Mouse (Mus musculus): ENCODE data around the gene Sinhcaf. TPM values are rescaled to one million over a fixed set of nuclear protein-coding genes. Genes with fewer than 3 reads are reported as not detected.
"Not testable (repeated sequence)": the region's sequence is repeated elsewhere in the genome, so short reads cannot be mapped to it uniquely, and the experiment has no call there.

Gene Sinhcaf
- polyA plus RNA-seq, 1 experiment from 2014 or later: 141 TPM

DNA sequence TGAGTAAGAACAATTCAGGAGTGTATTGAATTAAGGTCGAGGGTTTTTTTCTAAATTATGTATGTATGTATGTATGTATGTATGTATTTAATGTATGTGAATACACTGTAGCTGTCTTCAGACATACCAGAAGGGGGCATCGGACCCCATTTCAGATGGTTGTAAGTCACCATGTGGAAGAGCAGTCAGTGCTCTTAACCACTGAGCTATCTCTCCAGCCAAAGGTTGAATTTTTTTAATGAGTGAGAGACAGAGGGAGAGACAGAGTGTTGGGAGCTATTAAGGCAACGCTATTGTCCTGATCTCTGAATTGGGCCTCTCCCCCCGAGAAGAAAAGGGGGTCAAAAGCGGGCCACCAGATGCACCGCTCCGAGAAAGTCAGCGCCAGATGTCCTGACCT lies 34.4 kb downstream of the Sinhcaf start:
- not testable (repeated sequence) for H3K4me2 ChIP-seq (replicated peaks); H3K27me3 ChIP-seq; H3K4me3 ChIP-seq (replicated peaks); H3K36me3 ChIP-seq; H3K27ac ChIP-seq; ATAC-seq; H3K9me3 ChIP-seq; H3K4me1 ChIP-seq (replicated peaks); H3K9ac ChIP-seq (replicated peaks)
- 82% methylated on average over 8 of the region's 8 CpGs for WGBS

DNA sequence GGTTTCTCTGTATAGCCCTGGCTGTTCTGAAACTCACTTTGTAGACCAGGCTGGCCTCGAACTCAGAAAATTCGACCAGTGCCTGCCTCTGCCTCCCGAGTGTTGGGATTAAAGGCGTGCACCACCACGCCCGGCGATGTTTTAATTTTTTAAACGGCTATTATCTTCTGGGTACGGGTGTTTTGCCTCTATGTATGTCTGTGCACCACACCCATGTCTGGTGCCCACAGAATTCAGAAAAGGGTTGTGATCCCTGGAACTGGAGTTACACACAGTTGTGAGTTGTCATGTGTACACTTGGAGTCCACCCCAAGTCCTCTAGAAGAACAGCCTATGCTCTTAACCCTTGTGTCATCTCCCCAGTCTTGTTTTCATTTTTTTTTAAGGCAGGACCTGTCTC lies 39.3 kb downstream of the Sinhcaf start:
- Histone ChIP-seq H3K9ac (replicated peaks) (no peak overlapping the region), H3K4me3 (replicated peaks) (no peak overlapping the region)
- 93% methylated on average over 9 of the region's 9 CpGs for WGBS

DNA sequence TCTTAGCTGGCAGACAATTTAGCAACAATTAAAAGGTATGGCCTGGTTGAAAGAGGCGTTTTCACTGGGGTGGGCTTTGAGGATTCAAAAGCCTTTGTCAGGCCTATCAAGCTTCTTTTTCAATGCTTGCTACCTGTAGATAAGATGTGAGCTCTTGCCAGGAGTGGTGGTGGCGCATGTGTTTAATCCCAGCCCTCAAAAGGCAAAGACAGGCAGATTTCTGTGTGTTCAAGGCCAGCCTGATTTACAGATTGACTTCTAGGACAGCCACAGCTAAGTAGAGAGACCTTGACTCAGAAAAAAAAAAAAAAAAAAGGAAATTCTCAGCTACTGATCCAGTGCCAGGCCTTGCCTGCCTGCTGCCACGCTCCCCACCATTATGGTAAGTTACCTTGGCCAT lies 43.5 kb downstream of the Sinhcaf start:
- Histone ChIP-seq H3K27me3 (no peaks in the 10 kb centered on the region), H3K4me3 (replicated peaks) (no peak overlapping the region), H3K4me2 (replicated peaks) (no peak overlapping the region), H3K36me3 (no peaks in the 10 kb centered on the region), H3K9ac (replicated peaks) (no peak overlapping the region), H3K27ac (no peak overlapping the region), H3K4me1 (replicated peaks) (no peaks in the 10 kb centered on the region), H3K9me3 (no peaks in the 10 kb centered on the region)
- ATAC-seq: no peak
- WGBS: 73% methylated on average over 3 of the region's 3 CpGs

More for the DNA sequence above, 39.3 kb downstream of the Sinhcaf start:
- Histone ChIP-seq H3K27ac (no peak overlapping the region), H3K4me2 (replicated peaks) (no peak overlapping the region), H3K9me3 (no peaks in the 10 kb centered on the region), H3K4me1 (replicated peaks) (no peaks in the 10 kb centered on the region), H3K36me3 (no peaks in the 10 kb centered on the region), H3K27me3 (no peaks in the 10 kb centered on the region)
- no peak for ATAC-seq

DNA sequence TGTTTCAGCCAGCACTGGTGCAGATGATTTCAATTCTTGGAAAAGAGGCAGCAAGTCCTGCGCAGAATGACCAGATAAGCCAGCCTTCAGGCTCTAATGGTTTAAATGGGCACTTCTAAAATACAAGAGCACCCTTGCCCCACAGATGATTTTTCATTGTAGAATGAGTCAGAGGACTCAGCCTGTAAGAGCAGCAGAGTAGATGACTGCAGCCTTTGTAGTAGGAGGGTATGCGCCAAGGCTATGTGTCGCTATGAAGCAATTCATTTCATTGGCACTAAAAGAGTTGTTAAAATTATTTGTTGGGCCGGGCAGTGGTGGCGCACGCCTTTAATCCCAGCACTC lies 49.8 kb downstream of the Sinhcaf start:
- peak overlapping the region; percentile 79 for H3K9ac ChIP-seq (replicated peaks)
- no peaks in the 10 kb centered on the region for H3K9me3 ChIP-seq
- 57% methylated on average over 6 of the region's 6 CpGs for WGBS
- no peaks in the 10 kb centered on the region for H3K36me3 ChIP-seq
- H3K4me3 ChIP-seq (replicated peaks): peak overlapping the region; percentile 77
- H3K27me3 ChIP-seq: no peaks in the 10 kb centered on the region
- peak overlapping the region; percentile 90 for H3K4me2 ChIP-seq (replicated peaks)
- peak overlapping the region; percentile 92 for H3K27ac ChIP-seq
- peaks cover 10% of the 10 kb centered on the region for H3K4me1 ChIP-seq (replicated peaks)
- peak; percentile 59 for ATAC-seq

DNA sequence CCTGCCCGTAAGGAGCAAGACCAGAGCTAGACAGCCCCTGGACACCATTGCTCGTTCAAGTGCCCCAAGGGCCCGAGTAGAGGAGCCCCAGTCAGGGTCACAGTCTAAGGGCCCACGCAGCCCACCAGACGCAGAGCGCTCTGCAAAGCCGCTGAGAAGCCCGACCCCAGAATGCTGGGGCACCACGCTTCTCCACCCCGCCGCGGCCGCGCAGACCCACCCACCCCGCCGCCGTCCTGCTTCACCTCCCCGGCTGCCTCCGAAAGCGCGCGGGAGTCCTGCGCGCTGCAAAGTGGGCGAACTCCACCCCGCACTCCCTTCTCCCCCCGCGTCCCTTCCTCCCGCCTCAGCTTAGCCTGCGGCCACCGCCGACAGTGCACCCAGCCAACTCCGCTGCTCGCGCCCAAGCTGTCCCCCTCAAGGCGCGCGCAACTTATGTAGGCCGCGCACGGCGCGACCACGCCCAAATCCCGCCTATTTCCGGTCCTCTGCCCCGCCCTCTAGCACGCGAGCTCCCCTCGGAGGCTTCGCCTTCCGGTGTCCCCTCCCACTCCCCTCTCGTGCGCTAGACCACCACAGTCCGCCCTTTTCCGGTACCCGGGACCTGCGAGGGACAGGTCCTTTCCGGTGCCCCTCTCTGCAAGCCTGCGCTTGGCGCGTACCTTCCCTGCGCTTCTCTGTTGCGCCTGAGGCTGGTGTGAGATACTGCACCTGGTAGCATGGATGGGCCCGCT lies 50.3 kb downstream of the Sinhcaf start, which contains the start of gene Caprin2:
TSS of gene Caprin2 (minus strand) at position 465 of the 734 bp plus-strand sequence.
- peaks cover 10% of the 10 kb centered on the region for H3K4me1 ChIP-seq (replicated peaks)
- no peaks in the 10 kb centered on the region for H3K9me3 ChIP-seq
- under 1% methylated on average over 65 of the region's 65 CpGs for WGBS
- H3K9ac ChIP-seq (replicated peaks): peak within 1 kb of the TSS; percentile 83
- peak; percentile 99 for ATAC-seq
- no peaks in the 10 kb centered on the region for H3K36me3 ChIP-seq
- H3K4me3 ChIP-seq (replicated peaks): peak within 1 kb of the TSS; percentile 77
- H3K4me2 ChIP-seq (replicated peaks): peak within 1 kb of the TSS; percentile 90
- H3K27me3 ChIP-seq: no peaks in the 10 kb centered on the region
- H3K27ac ChIP-seq: peak within 1 kb of the TSS; percentile 92

DNA sequence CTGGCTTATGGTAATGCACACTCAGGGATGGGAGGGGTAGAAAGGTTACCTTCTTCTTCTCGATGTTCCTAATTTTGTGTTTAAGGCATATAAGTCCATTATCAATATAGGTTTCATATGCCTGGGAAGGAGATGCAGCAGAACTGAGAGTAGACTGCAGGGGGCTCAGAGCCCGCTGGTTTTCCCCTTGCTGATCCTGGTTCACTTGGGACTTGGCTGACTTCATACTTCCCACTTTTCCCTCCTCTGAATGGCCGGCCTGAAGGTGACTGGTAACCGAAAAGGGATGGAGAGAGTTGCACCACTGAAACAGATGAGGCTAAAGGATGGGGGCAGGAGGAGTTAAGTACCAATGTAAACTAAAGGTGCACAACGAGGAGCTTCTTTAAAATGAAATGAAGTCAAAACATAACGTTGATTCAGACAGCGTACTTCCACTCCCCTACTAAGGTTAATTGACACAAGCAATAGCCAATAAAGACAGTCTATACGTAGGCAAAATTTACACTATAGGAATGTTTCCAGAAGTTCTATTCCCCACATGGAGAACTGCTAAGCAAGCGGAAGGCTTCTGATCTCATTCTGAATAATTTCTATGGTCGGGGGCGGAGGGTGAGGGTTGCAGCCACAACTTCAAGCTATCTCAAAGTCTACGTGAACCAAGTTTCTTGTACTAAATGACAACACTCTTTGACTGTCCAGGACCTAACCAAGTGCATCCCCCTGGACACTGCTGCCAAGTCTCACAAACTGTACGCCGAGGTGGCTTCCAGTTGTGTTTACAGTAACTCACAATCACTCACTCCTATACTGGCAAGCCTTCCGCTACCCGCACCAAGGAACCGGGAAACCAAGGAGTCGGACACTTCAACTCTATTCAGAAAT lies 51.1 kb downstream of the Sinhcaf start:
- Histone ChIP-seq H3K9ac (replicated peaks) (peak overlapping the region; percentile 83), H3K36me3 (no peaks in the 10 kb centered on the region), H3K27ac (peak overlapping the region; percentile 92; the same call in 1 of the 2 replicates), H3K4me3 (replicated peaks) (peak overlapping the region; percentile 77), H3K4me1 (replicated peaks) (peaks cover 10% of the 10 kb centered on the region), H3K27me3 (no peaks in the 10 kb centered on the region), H3K4me2 (replicated peaks) (peak overlapping the region; percentile 90), H3K9me3 (no peaks in the 10 kb centered on the region)
- 16% methylated on average over 18 of the region's 18 CpGs for WGBS
- no peak; the same call in 1 of the 2 replicates for ATAC-seq

DNA sequence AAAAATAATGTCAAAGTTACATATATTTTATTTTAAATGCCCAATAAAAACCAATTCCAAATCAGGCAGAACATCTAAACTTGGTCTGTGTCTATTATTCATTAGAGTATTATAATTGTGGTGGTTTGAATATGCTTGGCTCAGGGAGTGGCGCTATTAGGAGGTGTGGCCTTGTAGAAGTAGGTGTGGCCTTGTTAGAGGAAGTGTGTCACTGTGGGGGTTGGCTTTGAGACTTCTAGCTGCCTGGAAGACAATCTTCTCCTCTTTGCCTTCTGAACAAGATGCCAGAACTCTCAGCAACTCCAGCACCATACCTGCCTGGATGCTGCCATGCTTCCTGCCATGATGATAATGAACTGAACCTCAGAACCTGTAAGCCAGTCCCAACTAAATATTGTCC lies 72.4 kb downstream of the Sinhcaf start:
- 94% methylated on average over 1 of the region's 1 CpGs for WGBS
- Histone ChIP-seq H3K36me3 (peaks cover 8% of the 10 kb centered on the region), H3K9ac (replicated peaks) (no peak overlapping the region), H3K27me3 (no peaks in the 10 kb centered on the region), H3K4me1 (replicated peaks) (no peaks in the 10 kb centered on the region), H3K9me3 (no peaks in the 10 kb centered on the region), H3K4me3 (replicated peaks) (no peak overlapping the region), H3K27ac (no peak overlapping the region), H3K4me2 (replicated peaks) (no peak overlapping the region)
- no peak for ATAC-seq

Other genes starting within 250 kb of the Sinhcaf start
- gene Ipo8, start 115.0 kb downstream of the Sinhcaf start, polyA plus RNA-seq (2015; fragmentation: Nextera tagmentation; extraction: Ambion mirVana): 19.4 and 19.9 TPM in 2 replicates
- gene Caprin2, start 50.2 kb downstream of the Sinhcaf start, polyA plus RNA-seq (2015; fragmentation: Nextera tagmentation; extraction: Ambion mirVana): 14.5 and 17.1 TPM in 2 replicates
- 17.4 and 19.2 TPM in 2 replicates for gene Dennd5b, start 155.2 kb upstream of the Sinhcaf start, polyA plus RNA-seq (2015; fragmentation: Nextera tagmentation; extraction: Ambion mirVana)
- gene Gm10203, start 183.7 kb upstream of the Sinhcaf start, polyA plus RNA-seq (2015; fragmentation: Nextera tagmentation; extraction: Ambion mirVana): not detected in 2 replicates
- 6.4 and 6.9 TPM in 2 replicates for gene Etfbkmt, start 193.4 kb upstream of the Sinhcaf start, polyA plus RNA-seq (2015; fragmentation: Nextera tagmentation; extraction: Ambion mirVana)
- gene Amn1, start 242.2 kb upstream of the Sinhcaf start, polyA plus RNA-seq (2015; fragmentation: Nextera tagmentation; extraction: Ambion mirVana): 119 and 126 TPM in 2 replicates

Data from midbrain, embryonic 13.5 days (tissue).